Mouse (Mus musculus) testis, adult 2 months (tissue): ENCODE results near the gene Gjb2. TPM values are rescaled to one million over a fixed set of nuclear protein-coding genes. Genes with fewer than 3 reads are reported as not detected.
"Not testable (repeated sequence)": the region's sequence is repeated elsewhere in the genome, so short reads cannot be mapped to it uniquely, and the experiment has no call there.

Experiments used
- H3K27ac ChIP-seq: fragments of 200-500 bp; 2 replicates; pipeline ENCODE4 v1.5.1; 2012; ENCODE audit warnings: low read depth, low read length; ENCODE audit not compliant: control insufficient read depth, insufficient read depth
- H3K27me3 ChIP-seq: fragments of 200-500 bp; 2 replicates; pipeline ENCODE4 v1.6.1; 2012; ENCODE audit warnings: mild to moderate bottlenecking, low read length, moderate library complexity; ENCODE audit not compliant: control insufficient read depth, insufficient read depth
- H3K36me3 ChIP-seq: fragments of 200-500 bp; 2 replicates; pipeline ENCODE4 v1.6.1; 2012; ENCODE audit warnings: mild to moderate bottlenecking, low read length; ENCODE audit not compliant: control insufficient read depth, insufficient read depth
- H3K4me1 ChIP-seq: fragments of 200-500 bp; 2 replicates; pipeline ENCODE4 v1.6.1; 2012; ENCODE audit warnings: low read length; ENCODE audit not compliant: control insufficient read depth, insufficient read depth
- H3K4me3 ChIP-seq: fragments of 200-500 bp; 2 replicates; pipeline ENCODE4 v1.5.1; 2012; ENCODE audit warnings: low read depth, mild to moderate bottlenecking, low read length, moderate library complexity, mixed read lengths; ENCODE audit not compliant: control insufficient read depth
- CTCF ChIP-seq: fragments of 200-500 bp; IDR thresholded peaks from 2 replicates; pipeline ENCODE4 v1.5.1; 2012; ENCODE audit warnings: low read depth, mild to moderate bottlenecking, inconsistent platforms, low read length, moderate library complexity; ENCODE audit not compliant: control insufficient read depth, insufficient read depth, insufficient replicate concordance
- POLR2A ChIP-seq: fragments of 200-500 bp; IDR thresholded peaks from 2 replicates; pipeline ENCODE4 v1.6.1; 2012; ENCODE audit warnings: low read depth, mild to moderate bottlenecking, inconsistent platforms, low read length, moderate library complexity; ENCODE audit not compliant: control insufficient read depth
- polyA plus RNA-seq: library from polyadenylated mRNA; depleted of rRNA; stranded (reverse); fragments of >200 nt; gene quantifications from 2 replicates; pipeline ENCODE4 v1.2.3, GENCODE M21; 2012

The Gjb2 gene
- polyA plus RNA-seq, 1 experiment, result 0.17 TPM

GRCm38 (mm10) chr14:57095855-57096254, 8.6 kb downstream of the Gjb2 start:
- TF ChIP-seq POLR2A, result no peak
- Histone ChIP-seq H3K4me1 (no peaks in the 10 kb centered on the region), H3K27me3 (no peaks in the 10 kb centered on the region), H3K27ac (no peak overlapping the region), H3K36me3 (no peaks in the 10 kb centered on the region), H3K4me3 (no peak overlapping the region)

- Histone ChIP-seq H3K27me3 (no peaks in the 10 kb centered on the region), H3K4me1 (peaks cover 2% of the 10 kb centered on the region; the same call in 1 of the 2 replicates), H3K4me3 (no peak overlapping the region), H3K27ac (no peak overlapping the region), H3K36me3 (no peaks in the 10 kb centered on the region)
- TF ChIP-seq POLR2A (no peak), CTCF (peak; percentile 88; the same call in 1 of the 2 replicates)
These were observed 11.5 kb downstream of the Gjb2 start for GRCm38 (mm10) chr14:57093029-57093428.

GRCm38 (mm10) chr14:57090001-57090400, 14.5 kb downstream of the Gjb2 start:
- no peak for TF ChIP-seq POLR2A
- Histone ChIP-seq H3K27ac (no peak overlapping the region), H3K4me1 (peaks cover 2% of the 10 kb centered on the region; the same call in 1 of the 2 replicates), H3K36me3 (no peaks in the 10 kb centered on the region), H3K27me3 (no peaks in the 10 kb centered on the region), H3K4me3 (no peak overlapping the region)

GRCm38 (mm10) chr14:57089107-57089506, 15.4 kb downstream of the Gjb2 start:
- H3K36me3 ChIP-seq, result no peaks in the 10 kb centered on the region
- no peak overlapping the region for H3K4me3 ChIP-seq
- H3K4me1 ChIP-seq, result peaks cover 5% of the 10 kb centered on the region; the same call in 1 of the 2 replicates
- no peak overlapping the region for H3K27ac ChIP-seq
- TF ChIP-seq POLR2A (no peak), CTCF (no peak)
- no peaks in the 10 kb centered on the region for H3K27me3 ChIP-seq

- no peaks in the 10 kb centered on the region for H3K27me3 ChIP-seq
- H3K27ac ChIP-seq, result no peak overlapping the region
- no peak overlapping the region for H3K4me3 ChIP-seq
- peaks cover 7% of the 10 kb centered on the region; the same call in 1 of the 2 replicates for H3K4me1 ChIP-seq
- TF ChIP-seq CTCF, result no peak
- TF ChIP-seq POLR2A, result no peak
- no peaks in the 10 kb centered on the region for H3K36me3 ChIP-seq
These were observed 20.3 kb downstream of the Gjb2 start for GRCm38 (mm10) chr14:57084180-57084668.

GRCm38 (mm10) chr14:57082863-57083262, 21.6 kb downstream of the Gjb2 start:
- TF ChIP-seq CTCF (no peak), POLR2A (no peak)
- Histone ChIP-seq H3K4me3 (no peak overlapping the region), H3K4me1 (peaks cover 5% of the 10 kb centered on the region; the same call in 1 of the 2 replicates), H3K27ac (no peak overlapping the region), H3K27me3 (no peaks in the 10 kb centered on the region), H3K36me3 (no peaks in the 10 kb centered on the region)

GRCm38 (mm10) chr14:57075537-57075936, 29.0 kb downstream of the Gjb2 start:
- Histone ChIP-seq H3K27ac (no peak overlapping the region), H3K4me3 (no peak overlapping the region), H3K4me1 (no peaks in the 10 kb centered on the region), H3K36me3 (no peaks in the 10 kb centered on the region), H3K27me3 (no peaks in the 10 kb centered on the region)
- TF ChIP-seq CTCF, result no peak

- not testable (repeated sequence) for H3K36me3 ChIP-seq, H3K27ac ChIP-seq, H3K4me3 ChIP-seq, H3K4me1 ChIP-seq, H3K27me3 ChIP-seq
- peak; percentile 42; the same call in 1 of the 2 replicates for TF ChIP-seq CTCF
These were observed 34.6 kb downstream of the Gjb2 start for GRCm38 (mm10) chr14:57069906-57070305.
